Mouse (Mus musculus) CD4-positive, CD25-positive, alpha-beta regulatory T cell, adult 2 months (primary cell): ENCODE measurements around the gene Noxo1.
"Not testable (repeated sequence)": the region's sequence is repeated elsewhere in the genome, so short reads cannot be mapped to it uniquely, and the experiment has no call there.

Experiments
- DNase-seq: peaks from one replicate; pipeline ENCODE4 v3.0.0-alpha.2; 2012; ENCODE audit warnings: low read depth, low spot score

The Noxo1 gene

GRCm38 (mm10) chr17:24719494-24720222 lies 23.6 kb downstream of the Noxo1 start:
- peak; percentile 99 for DNase-seq

- peak; percentile 31 for DNase-seq
Measured at GRCm38 (mm10) chr17:24720616-24721015, 24.6 kb downstream of the Noxo1 start.

- DNase-seq, result not testable (repeated sequence)
Measured at GRCm38 (mm10) chr17:24721383-24721955, 25.4 kb downstream of the Noxo1 start.

- no peak for DNase-seq
Measured at GRCm38 (mm10) chr17:24722220-24722924, 26.3 kb downstream of the Noxo1 start.

GRCm38 (mm10) chr17:24723122-24723880 lies 27.3 kb downstream of the Noxo1 start:
- no peak for DNase-seq

GRCm38 (mm10) chr17:24723881-24724180 lies 27.8 kb downstream of the Noxo1 start:
- DNase-seq, result peak; percentile 53

- DNase-seq, result peak; percentile 98
Measured at GRCm38 (mm10) chr17:24724184-24724583, 28.1 kb downstream of the Noxo1 start, which contains the start of gene Ndufb10. TSS of gene Ndufb10 (minus strand) at chr17:24724478.

- DNase-seq, result no peak
Measured at GRCm38 (mm10) chr17:24725637-24726390, 29.8 kb downstream of the Noxo1 start.

GRCm38 (mm10) chr17:24727618-24728017 lies 31.6 kb downstream of the Noxo1 start, which contains the start of gene Rpl3l:
TSS of gene Rpl3l (plus strand) at chr17:24727820.
- no peak for DNase-seq

GRCm38 (mm10) chr17:24728184-24728583 lies 32.1 kb downstream of the Noxo1 start:
- DNase-seq, result no peak

GRCm38 (mm10) chr17:24729067-24729466 lies 33.0 kb downstream of the Noxo1 start:
- no peak for DNase-seq

GRCm38 (mm10) chr17:24730787-24731186 lies 34.8 kb downstream of the Noxo1 start:
- no peak for DNase-seq

- no peak for DNase-seq
Measured at GRCm38 (mm10) chr17:24732233-24732935, 36.4 kb downstream of the Noxo1 start.

GRCm38 (mm10) chr17:24733434-24734050 lies 37.5 kb downstream of the Noxo1 start:
- no peak for DNase-seq

- no peak for DNase-seq
Measured at GRCm38 (mm10) chr17:24734513-24734912, 38.5 kb downstream of the Noxo1 start.

- no peak for DNase-seq
Measured at GRCm38 (mm10) chr17:24735446-24735845, 39.4 kb downstream of the Noxo1 start.

GRCm38 (mm10) chr17:24736330-24737051 lies 40.5 kb downstream of the Noxo1 start, which contains the start of gene Msrb1:
TSS of gene Msrb1 (plus strand) at chr17:24736642.
- DNase-seq, result peak; percentile 96

GRCm38 (mm10) chr17:24737135-24737810 lies 41.2 kb downstream of the Noxo1 start:
- DNase-seq, result peak; percentile 35

- DNase-seq, result no peak
Measured at GRCm38 (mm10) chr17:24738238-24738637, 42.2 kb downstream of the Noxo1 start.
